Mouse (Mus musculus) testis, adult 2 months (tissue): ENCODE results near the gene Gtf3c1. TPM values are rescaled to one million over a fixed set of nuclear protein-coding genes. Genes with fewer than 3 reads are reported as not detected.
"Not testable (repeated sequence)": the region's sequence is repeated elsewhere in the genome, so short reads cannot be mapped to it uniquely, and the experiment has no call there.

Experiments
- H3K27ac ChIP-seq: fragments of 200-500 bp; 2 replicates; pipeline ENCODE4 v1.5.1; 2012; ENCODE audit warnings: low read depth, low read length; ENCODE audit not compliant: control insufficient read depth, insufficient read depth
- H3K27me3 ChIP-seq: fragments of 200-500 bp; 2 replicates; pipeline ENCODE4 v1.6.1; 2012; ENCODE audit warnings: mild to moderate bottlenecking, low read length, moderate library complexity; ENCODE audit not compliant: control insufficient read depth, insufficient read depth
- H3K36me3 ChIP-seq: fragments of 200-500 bp; 2 replicates; pipeline ENCODE4 v1.6.1; 2012; ENCODE audit warnings: mild to moderate bottlenecking, low read length; ENCODE audit not compliant: control insufficient read depth, insufficient read depth
- H3K4me1 ChIP-seq: fragments of 200-500 bp; 2 replicates; pipeline ENCODE4 v1.6.1; 2012; ENCODE audit warnings: low read length; ENCODE audit not compliant: control insufficient read depth, insufficient read depth
- H3K4me3 ChIP-seq: fragments of 200-500 bp; 2 replicates; pipeline ENCODE4 v1.5.1; 2012; ENCODE audit warnings: low read depth, mild to moderate bottlenecking, low read length, moderate library complexity, mixed read lengths; ENCODE audit not compliant: control insufficient read depth
- CTCF ChIP-seq: fragments of 200-500 bp; IDR thresholded peaks from 2 replicates; pipeline ENCODE4 v1.5.1; 2012; ENCODE audit warnings: low read depth, mild to moderate bottlenecking, inconsistent platforms, low read length, moderate library complexity; ENCODE audit not compliant: control insufficient read depth, insufficient read depth, insufficient replicate concordance
- POLR2A ChIP-seq: fragments of 200-500 bp; IDR thresholded peaks from 2 replicates; pipeline ENCODE4 v1.6.1; 2012; ENCODE audit warnings: low read depth, mild to moderate bottlenecking, inconsistent platforms, low read length, moderate library complexity; ENCODE audit not compliant: control insufficient read depth
- polyA plus RNA-seq: library from polyadenylated mRNA; depleted of rRNA; stranded (reverse); fragments of >200 nt; gene quantifications from 2 replicates; pipeline ENCODE4 v1.2.3, GENCODE M21; 2012

Gtf3c1 gene
- polyA plus RNA-seq, 1 experiment: 35.4 TPM

DNA sequence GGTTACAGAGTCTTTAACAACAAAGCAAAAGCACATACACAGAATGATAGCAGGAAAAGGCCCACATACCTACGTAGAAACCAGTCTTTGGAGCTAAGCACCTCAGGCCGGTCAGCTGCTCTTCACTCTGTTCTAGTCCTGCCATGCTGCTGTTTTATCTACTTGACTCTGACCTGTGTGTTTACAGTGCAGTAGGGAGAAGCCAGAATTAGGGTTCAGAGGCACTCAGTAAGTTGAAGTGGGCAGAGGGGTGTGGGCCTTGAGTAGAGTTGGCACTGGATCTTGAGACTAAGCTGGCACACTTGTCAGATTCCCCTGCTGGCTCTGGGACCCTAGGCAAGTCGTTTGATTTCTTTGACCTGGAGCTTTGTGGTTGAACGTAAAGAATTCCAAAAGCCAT lies 13.5 kb upstream of the Gtf3c1 start:
- Histone ChIP-seq H3K36me3 (no peaks in the 10 kb centered on the region), H3K4me3 (no peak overlapping the region), H3K27me3 (no peaks in the 10 kb centered on the region), H3K4me1 (no peaks in the 10 kb centered on the region), H3K27ac (no peak overlapping the region)
- TF ChIP-seq CTCF (no peak), POLR2A (no peak)

- no peak overlapping the region for H3K27ac ChIP-seq
- H3K4me1 ChIP-seq: no peaks in the 10 kb centered on the region
- no peaks in the 10 kb centered on the region for H3K27me3 ChIP-seq
- H3K4me3 ChIP-seq: no peak overlapping the region
- no peaks in the 10 kb centered on the region for H3K36me3 ChIP-seq
- no peak for TF ChIP-seq CTCF
- no peak for TF ChIP-seq POLR2A
Observed at GRCm38 (mm10) chr7:125720370-125720769, 12.8 kb upstream of the Gtf3c1 start.

- no peaks in the 10 kb centered on the region for H3K27me3 ChIP-seq
- no peaks in the 10 kb centered on the region for H3K4me1 ChIP-seq
- no peaks in the 10 kb centered on the region for H3K36me3 ChIP-seq
- no peak overlapping the region for H3K27ac ChIP-seq
- no peak overlapping the region for H3K4me3 ChIP-seq
- no peak for TF ChIP-seq CTCF
- no peak for TF ChIP-seq POLR2A
Observed at GRCm38 (mm10) chr7:125717612-125718011, 10.0 kb upstream of the Gtf3c1 start.

- Histone ChIP-seq H3K27me3 (no peaks in the 10 kb centered on the region), H3K4me3 (no peak overlapping the region), H3K36me3 (no peaks in the 10 kb centered on the region), H3K4me1 (no peaks in the 10 kb centered on the region), H3K27ac (no peak overlapping the region)
- TF ChIP-seq CTCF (no peak), POLR2A (no peak)
Observed at GRCm38 (mm10) chr7:125716724-125717123, 9.1 kb upstream of the Gtf3c1 start.

- H3K27ac ChIP-seq: no peak overlapping the region
- TF ChIP-seq CTCF: no peak
- no peak for TF ChIP-seq POLR2A
- H3K4me3 ChIP-seq: no peak overlapping the region
- no peaks in the 10 kb centered on the region for H3K4me1 ChIP-seq
- no peaks in the 10 kb centered on the region for H3K36me3 ChIP-seq
- H3K27me3 ChIP-seq: no peaks in the 10 kb centered on the region
Observed at GRCm38 (mm10) chr7:125714803-125715202, 7.2 kb upstream of the Gtf3c1 start.

- H3K4me3 ChIP-seq, H3K4me1 ChIP-seq, H3K27me3 ChIP-seq, H3K36me3 ChIP-seq, H3K27ac ChIP-seq: not testable (repeated sequence)
Observed at GRCm38 (mm10) chr7:125713542-125714055, 6.0 kb upstream of the Gtf3c1 start.

GRCm38 (mm10) chr7:125708100-125708499 lies 520 bp upstream of the Gtf3c1 start:
- H3K4me1 ChIP-seq: peaks cover 2% of the 10 kb centered on the region; the same call in 1 of the 2 replicates
- peaks cover 2% of the 10 kb centered on the region for H3K36me3 ChIP-seq
- TF ChIP-seq CTCF (no peak), POLR2A (no peak)
- no peaks in the 10 kb centered on the region for H3K27me3 ChIP-seq
- H3K4me3 ChIP-seq: peak overlapping the region; percentile 100
- H3K27ac ChIP-seq: peak overlapping the region; percentile 96

DNA sequence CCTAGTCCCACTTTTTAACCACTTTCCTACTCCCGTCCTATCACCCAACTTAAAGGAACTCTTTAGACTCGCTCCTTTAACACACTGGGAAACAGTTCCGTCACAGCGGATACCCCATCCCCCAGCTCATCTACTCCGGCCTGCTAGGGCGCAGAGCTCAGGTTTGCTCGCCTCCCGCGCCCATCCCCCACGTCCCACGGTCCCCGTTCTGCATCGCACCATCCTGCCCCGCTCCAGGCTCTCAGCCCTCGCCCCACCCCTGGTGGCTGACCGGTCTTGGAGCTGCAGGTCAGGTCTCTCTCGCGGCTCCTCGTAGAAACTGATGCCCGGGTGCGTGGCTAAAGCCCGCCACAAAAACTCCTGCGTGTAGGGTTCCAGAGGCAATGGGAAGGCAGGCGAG lies 394 bp downstream of the Gtf3c1 start:
- Histone ChIP-seq H3K36me3 (peaks cover 3% of the 10 kb centered on the region), H3K27ac (peak overlapping the region; percentile 97), H3K4me1 (peaks cover 2% of the 10 kb centered on the region; the same call in 1 of the 2 replicates), H3K27me3 (no peaks in the 10 kb centered on the region), H3K4me3 (peak overlapping the region; percentile 100)
- TF ChIP-seq CTCF (no peak), POLR2A (no peak)
